Mouse (Mus musculus) WW6 (cell line): Measurements from ENCODE around the gene Rxylt1.
A peak's percentile ranks its signal among the peaks of the same experiment; 100 is the strongest.

Source experiments
- DNase-seq: peaks from one replicate; pipeline ENCODE4 v3.0.0-alpha.2; 2013; ENCODE audit warnings: low read depth, low spot score

Rxylt1 gene

DNA sequence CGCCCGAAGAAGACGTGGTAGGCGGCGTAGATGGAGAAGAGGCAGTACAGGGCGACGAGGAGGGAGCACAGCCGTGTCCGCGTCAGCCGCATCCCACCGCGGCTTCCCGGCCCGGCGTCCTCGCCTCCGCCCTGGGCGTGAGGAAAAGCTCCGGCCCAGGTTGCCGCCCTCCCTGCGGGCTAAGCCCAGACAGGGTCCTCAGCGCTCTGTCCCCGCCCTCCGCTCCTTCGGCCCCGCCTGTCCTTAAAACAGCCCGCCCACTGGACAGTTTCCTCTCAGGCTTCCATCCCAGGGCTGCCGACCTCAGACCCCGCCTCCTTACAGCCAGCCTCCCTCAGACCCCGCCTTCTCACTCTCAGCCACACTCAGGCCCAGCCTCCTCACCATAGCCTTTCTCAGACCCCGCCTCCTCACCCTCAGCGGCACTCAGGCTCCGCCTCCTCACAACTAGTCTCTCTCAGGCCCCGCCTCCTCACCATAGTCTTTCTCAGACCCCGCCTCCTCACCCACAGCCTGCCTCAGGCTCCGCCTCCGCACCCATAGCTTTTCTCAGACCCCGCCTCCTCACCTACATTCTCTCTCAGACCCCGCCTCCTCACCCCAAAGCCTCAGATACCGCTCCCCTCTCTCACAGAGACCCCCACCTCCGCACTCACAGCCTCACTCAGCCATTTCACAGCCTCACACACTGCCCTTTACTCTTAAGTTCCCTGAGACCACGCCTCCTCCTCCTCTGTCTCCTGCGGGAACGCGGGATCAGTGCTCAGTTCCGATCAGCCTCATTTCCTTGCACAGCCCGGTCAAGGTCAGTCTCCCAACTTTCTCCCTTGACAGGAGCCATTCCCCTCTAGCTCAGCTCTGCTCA, at the start of gene Rxylt1:
Gene Rxylt1 (minus strand): TSS at position 392 of the 865 bp plus-strand sequence.
- peak; percentile 94 for DNase-seq

DNA sequence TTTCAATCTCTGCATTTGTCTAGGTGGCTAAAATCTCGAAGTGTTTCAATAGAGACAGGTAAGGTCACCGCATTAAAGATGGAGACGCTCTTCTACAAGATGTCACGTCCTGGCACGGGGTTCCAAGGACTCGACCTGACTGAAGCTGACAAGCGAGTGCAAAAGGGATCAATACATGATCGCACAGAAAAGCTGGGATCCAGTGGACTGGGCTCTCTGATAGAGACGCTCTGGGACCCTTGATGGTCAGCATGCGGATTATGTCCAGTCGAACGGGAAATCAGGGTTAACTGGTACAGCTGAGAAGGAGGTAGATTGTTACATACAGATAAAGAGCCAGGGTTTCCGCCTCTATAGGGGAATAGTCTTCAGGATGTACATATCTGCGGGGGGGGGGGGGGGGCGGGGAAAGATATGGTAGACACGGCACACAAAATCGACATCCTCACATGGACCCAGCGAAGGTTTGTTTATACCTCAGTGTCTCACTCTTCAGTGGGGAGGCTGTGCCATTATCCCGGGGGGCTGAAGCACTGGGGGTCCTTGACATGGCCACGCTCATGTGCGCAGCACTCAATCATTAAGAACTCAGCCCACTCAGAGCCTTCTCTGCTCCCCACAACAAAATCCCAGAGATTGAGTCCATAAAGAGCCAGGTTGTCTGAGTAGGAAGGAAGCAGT, 24.3 kb upstream of the Rxylt1 start:
- DNase-seq = no peak

- DNase-seq = no peak
Observed at GRCm38 (mm10) chr10:122120500-122121289, 23.5 kb upstream of the Rxylt1 start.

- no peak for DNase-seq
Observed at GRCm38 (mm10) chr10:122119451-122119850, 22.3 kb upstream of the Rxylt1 start.

DNA sequence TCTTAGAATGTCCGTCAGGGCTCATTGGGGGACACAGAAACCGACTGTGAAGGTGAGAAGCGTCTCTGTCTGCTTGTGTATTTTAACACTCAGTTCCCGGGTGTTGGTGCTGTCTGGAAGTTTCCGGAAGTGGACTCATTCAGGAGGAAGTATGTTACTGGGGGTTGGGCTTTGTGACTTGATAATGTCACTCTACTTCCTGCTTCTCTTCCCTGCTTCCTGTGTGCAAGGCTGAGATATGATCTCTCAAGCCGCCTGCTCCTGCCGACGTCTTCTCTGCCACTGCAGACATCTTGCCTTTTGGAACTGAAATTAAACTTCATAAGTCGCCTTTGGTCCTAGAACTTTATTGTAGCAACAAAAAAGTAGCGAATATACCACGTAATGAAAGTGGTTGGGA, 19.5 kb upstream of the Rxylt1 start:
- no peak for DNase-seq

GRCm38 (mm10) chr10:122106633-122107028, 9.5 kb upstream of the Rxylt1 start:
- no peak for DNase-seq

- DNase-seq = no peak
Observed at GRCm38 (mm10) chr10:122105889-122106632, 8.9 kb upstream of the Rxylt1 start.

DNA sequence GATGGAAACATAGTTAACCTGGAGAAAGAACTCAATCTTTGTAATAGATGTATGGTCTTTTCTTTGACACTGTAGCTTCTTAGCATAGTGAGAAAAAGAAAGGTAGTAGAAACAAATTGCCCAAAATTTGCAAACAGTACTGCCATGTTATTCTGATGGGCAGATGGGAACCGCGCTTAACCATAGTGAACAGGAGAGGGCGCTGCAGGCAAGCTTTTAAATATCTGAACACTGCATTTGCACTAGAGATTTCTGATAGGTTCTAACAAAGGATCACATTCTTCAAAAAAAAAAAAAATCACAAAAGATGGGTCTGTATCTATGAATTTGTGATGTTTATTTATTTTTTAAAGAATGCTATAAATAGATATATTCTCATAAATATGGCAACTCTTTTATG, 8.2 kb upstream of the Rxylt1 start:
- no peak for DNase-seq

DNA sequence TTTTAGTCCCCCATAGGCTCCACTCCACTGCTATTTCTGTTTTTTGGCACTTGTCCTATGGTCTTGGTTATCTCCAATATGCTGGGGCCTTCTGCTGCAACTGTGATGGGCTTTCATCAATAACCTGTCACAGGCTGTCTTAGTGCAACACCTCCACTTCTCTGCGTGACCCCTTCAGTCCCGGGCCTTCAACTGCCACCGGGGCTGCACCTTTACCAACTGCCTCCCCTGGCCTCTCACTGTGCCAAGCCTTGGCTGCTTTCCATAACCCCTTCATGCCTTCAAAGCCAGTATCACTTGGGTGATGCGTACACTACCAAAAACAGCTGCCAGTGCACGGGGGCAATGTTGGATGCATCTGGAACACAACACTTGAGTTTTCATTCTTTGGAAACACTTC, 5.5 kb upstream of the Rxylt1 start:
- DNase-seq = no peak

- DNase-seq = no peak
Observed at GRCm38 (mm10) chr10:122096462-122096979, 650 bp downstream of the Rxylt1 start.

DNA sequence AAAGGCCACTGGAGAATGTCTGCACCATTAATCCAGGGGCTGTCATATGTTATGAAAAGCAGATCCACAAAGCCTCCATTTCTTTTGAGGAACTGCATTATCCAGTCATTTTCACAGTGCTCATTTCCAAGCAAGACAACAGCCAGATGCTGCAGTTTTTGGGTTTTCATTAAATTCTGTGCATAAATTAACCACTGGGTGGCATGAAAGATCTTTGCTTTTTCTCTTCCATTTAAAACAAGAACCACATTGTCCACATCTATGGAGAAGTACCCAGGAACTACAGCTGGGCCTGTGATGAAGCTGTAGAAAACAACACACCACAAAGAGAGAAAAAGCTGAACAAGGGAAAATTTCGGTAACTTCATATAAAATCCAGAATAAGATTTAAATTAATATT, 6.7 kb downstream of the Rxylt1 start:
- DNase-seq = no peak

- DNase-seq = no peak
Observed at GRCm38 (mm10) chr10:122081352-122081751, 15.8 kb downstream of the Rxylt1 start.

- no peak for DNase-seq
Observed at GRCm38 (mm10) chr10:122069153-122069552, 28.0 kb downstream of the Rxylt1 start.

GRCm38 (mm10) chr10:122055826-122056225, 41.3 kb downstream of the Rxylt1 start:
- no peak for DNase-seq

DNA sequence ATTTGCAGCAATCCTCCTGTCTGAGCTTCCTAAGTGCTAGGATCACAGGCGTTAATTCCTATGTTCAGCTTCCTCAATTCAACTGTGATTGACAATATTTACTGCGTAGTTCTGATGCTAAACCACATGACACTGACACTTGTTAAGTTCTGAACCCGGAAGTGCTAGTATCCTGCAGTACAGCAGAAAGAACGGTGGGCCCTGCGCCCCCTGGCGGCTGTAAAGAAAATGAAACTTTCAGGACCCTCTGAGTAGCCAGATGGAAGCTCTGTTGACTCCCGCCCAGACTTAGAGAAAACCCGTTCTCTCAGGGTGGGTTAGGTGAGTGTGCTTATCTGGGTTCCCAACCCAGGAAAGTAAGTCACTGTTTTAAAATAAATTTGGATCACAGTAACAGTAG, 42.6 kb downstream of the Rxylt1 start:
- no peak for DNase-seq

GRCm38 (mm10) chr10:122051831-122052230, 45.3 kb downstream of the Rxylt1 start:
- DNase-seq = no peak

- no peak for DNase-seq
Observed at GRCm38 (mm10) chr10:122047727-122048365, 49.3 kb downstream of the Rxylt1 start.

DNA sequence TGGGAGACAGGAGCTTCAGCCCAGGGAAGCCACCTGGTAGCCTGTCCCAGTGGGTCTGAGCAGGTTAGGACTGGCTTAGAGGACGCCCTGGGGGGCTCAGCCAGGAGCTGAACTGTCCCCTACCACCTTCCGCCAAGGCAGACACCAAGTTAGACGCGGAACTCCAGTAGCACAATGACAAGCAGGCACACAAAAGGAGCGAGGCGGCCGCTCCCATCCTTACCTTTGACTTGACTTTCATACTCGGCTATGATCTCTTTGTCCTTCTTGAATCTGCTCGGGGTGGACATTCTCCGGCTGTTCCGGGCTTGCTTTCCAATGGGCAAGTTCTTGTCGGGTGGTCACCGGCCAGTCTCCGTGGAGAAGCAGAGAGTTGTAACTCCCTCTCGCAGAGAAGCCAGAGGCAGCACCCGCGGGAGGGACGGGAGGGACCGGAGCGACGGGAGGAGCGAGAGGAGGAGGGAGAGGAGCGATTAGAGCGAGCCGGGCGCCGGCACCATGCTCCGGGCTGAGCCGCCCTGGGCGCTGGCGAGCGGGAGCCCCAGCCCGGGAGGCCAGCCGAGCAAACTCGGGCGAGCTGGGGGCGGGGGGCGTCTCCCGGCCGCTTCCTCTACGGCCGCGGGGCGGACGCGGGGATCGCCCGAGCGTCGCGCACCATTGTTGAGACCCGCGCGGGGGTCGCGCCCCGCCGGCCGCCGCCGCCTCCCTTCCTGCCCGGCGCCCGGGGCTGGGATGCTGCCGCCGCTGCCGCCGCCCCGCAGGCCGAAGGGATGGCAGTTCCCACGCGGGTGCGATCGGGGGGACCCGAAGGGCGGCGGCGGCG, 50.1 kb downstream of the Rxylt1 start, which contains the start of gene Srgap1:
Gene Srgap1 (minus strand): TSS at position 412 of the 823 bp plus-strand sequence.
- no peak for DNase-seq

- DNase-seq = no peak
Observed at GRCm38 (mm10) chr10:122046511-122046903, 50.7 kb downstream of the Rxylt1 start.

DNA sequence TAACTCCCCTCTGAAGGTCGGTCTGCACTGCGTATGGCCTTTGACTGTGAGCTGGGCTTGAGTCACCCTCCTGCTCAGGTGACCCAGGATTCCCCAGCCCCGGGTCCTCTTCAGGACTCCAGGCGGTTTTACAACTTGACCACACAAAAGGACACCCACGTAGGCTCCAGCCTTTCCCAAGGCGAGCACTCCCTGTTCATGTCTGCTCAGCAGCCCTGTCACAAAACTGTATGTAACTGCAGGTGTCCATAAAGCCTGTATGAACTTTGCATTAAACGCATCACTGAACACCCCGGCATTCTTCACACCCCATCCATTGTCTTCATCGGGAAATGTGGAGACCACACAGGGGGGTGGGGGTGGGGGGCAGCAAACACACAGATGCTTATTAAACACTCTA, 51.2 kb downstream of the Rxylt1 start:
- DNase-seq = no peak
